Mouse (Mus musculus): Measurements from ENCODE around the gene Derl3. TPM values are rescaled to one million over a fixed set of nuclear protein-coding genes. Genes with fewer than 3 reads are reported as not detected.

The Derl3 gene
- 0.25 and 0.42 TPM in 2 replicates for polyA plus RNA-seq (2012; rRNA removed)

DNA sequence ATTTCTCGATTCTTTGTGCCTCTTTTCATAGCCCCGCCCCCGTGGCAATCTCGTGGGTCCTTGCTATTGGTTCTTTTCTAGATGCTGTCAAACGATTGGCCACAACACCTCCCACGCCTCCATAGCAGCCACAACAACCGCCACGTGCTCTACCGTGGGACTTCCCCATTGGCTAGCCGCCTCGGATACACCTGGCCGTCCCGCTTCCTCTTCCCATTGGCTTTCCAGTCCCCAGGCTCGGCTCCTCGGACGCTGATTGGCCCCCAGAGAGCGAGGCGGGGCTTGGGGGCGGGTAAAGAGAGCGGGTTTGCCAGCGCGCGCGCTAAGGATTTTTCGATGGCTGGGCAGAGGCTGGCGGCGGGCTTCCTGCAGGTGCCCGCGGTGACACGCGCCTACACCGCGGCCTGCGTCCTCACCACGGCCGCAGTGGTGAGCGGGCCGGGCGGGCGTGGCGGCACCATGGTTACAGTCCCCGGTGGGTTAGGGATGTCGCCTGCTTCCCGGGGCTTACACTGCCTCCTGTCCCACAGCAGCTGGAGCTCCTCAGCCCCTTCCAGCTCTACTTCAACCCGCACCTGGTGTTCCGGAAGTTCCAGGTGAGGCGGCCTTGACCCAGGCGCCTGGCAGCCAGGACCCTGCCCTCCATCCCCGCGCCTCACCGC lies at the start of gene Derl3:
Derl3 (plus strand) TSS at position 325 of the 662 bp plus-strand sequence.

GRCm38 (mm10) chr10:75859786-75860470 lies 33.3 kb upstream of the Derl3 start, which contains the start of gene Mif:
Gene Mif (minus strand): TSS chr10:75860240.

DNA sequence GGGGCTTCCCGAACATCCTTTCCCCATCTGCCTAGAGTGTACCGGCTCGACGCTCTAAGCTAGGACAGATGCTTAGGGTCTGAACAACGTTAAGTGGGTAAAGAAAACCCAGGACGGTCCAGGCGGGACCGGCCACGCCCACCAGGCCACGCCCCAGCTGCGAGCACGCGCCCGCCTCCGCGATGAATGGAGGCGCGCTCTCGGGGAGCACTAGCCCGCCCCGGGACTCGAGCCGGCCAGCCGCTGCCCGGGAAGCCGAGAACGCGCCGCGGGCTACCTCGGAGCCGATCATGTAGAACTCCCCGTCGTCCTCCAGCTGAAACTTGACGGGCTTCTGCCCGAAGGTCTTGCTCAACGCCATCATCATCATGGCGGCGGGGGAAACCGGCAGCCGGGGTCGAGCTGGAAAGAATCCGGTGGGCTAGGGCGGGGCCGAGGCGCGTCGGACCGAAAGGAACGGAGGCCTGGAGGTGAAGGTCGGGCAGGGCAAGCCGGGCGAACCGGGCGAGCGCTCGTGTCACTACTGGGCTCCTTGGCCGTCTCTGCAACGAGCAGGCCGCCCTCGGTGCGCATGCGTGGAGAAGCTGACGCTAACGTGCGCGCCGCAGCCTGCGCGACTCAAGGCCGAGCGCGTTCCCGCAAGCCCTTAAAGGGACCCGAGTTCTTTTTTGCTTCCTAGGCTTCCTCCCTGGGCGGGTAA lies 28.0 kb downstream of the Derl3 start, which contains the start of gene Smarcb1:
Smarcb1 (minus strand) TSS at position 592 of the 700 bp plus-strand sequence.

GRCm38 (mm10) chr10:75932891-75933290 lies 39.7 kb downstream of the Derl3 start, which contains the start of gene Chchd10:
Gene Chchd10 (plus strand): TSS chr10:75933130.

DNA sequence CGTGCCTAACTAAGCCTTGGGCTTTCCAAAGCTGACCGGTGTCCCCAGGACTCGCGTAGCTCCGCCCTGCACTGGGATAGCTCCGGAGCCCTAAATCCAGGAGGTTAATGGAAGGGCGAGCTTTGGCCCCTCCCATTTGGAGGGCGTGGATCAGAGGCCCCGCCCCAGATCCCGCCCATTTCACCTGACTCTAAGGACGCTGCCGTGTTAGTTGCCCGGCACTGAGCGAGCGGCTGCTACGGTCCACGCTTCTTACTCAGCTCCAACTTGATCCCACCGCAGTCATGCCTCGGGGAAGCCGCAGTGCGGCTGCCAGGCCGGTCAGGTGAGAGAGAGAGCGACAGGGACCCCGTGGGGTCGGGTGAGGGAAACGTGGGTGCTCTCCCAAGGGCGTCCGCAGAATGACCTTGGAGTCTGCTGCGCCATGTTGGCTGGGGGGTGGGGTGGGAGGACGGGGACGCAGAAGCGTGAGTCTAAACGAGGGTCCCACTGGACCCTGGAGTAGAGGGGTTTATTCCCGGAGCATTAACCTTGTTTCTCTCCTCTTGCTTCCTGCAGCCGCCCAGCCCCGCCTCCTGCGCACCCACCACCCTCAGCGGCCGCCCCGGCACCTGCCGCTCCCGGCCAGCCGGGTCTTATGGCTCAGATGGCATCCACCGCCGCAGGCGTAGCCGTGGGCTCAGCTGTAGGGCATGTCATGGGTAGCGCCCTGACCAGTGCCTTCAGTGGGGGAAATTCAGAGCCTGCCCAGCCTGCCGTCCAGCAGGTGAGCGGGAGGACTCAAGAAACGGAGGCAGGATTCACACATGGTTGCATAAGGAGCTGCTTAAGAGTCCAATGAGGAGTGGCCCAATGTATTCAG lies 42.7 kb downstream of the Derl3 start, which contains the start of gene Mmp11:
Mmp11 (minus strand) TSS at position 817 of the 862 bp plus-strand sequence.

GRCm38 (mm10) chr10:75940520-75940919 lies 47.3 kb downstream of the Derl3 start, which contains the start of gene Gm867:
Gene Gm867 (minus strand): TSS chr10:75940672.

DNA sequence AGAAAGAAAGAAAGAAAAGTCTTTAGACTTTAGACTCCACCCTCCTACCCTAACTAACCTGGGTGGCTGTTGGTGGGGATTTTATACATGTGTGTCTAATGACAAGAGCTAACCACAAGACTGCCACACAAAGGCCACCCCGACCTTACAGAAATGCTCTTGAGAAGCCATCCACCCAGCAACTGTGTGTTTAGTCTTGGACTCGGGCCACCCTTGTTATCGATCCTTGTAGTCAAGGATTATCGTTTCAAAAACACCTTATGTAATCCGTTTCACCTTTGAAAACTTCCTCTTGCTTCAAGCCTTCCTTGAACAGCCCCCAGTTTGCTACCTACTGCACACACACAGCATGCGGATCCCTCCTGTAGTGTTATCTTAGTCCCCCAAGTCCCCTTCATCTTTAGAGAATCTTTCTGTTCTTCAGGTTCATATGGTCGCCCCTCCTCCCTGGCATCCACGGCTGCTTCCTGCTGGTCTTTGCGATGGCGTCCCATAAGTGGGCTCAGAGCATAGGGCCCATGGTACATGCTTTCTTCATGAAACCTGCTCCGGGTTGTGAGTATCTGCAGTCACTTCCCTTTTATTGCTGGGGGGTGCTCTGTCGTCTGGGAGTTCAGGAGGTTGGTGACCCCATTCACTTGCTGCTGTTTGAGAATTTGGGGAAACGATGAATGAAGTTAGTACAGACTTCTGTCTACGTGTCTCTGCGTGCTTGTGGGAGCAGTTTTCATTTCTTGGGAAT lies 49.7 kb downstream of the Derl3 start, which contains the start of gene Vpreb3:
Vpreb3 (plus strand) TSS at position 322 of the 742 bp plus-strand sequence.

Other genes with a start within 250 kb of the Derl3 start
- gene Susd2, start 249.4 kb upstream of the Derl3 start, polyA plus RNA-seq (2012; rRNA removed), result 0.94 and 1.1 TPM in 2 replicates
- 8.7 and 12.0 TPM in 2 replicates for gene Cabin1, start 129.1 kb upstream of the Derl3 start, polyA plus RNA-seq (2012; rRNA removed)
- gene Ddt, start 120.0 kb upstream of the Derl3 start, polyA plus RNA-seq (2012; rRNA removed), result 96.1 and 120 TPM in 2 replicates
- 0.09 TPM in 1 of 2 replicates, not detected in the other for gene Gm20441, start 112.5 kb upstream of the Derl3 start, polyA plus RNA-seq (2012; rRNA removed)
- gene Gstt3, start 112.0 kb upstream of the Derl3 start, polyA plus RNA-seq (2012; rRNA removed), result 3.8 and 5.9 TPM in 2 replicates
- 55.5 and 69.9 TPM in 2 replicates for gene Gstt1, start 94.8 kb upstream of the Derl3 start, polyA plus RNA-seq (2012; rRNA removed)
- 0.03 TPM in 1 of 2 replicates, not detected in the other for gene Gstt4, start 70.9 kb upstream of the Derl3 start, polyA plus RNA-seq (2012; rRNA removed)
- gene Gstt2, start 56.0 kb upstream of the Derl3 start, polyA plus RNA-seq (2012; rRNA removed), result 29.6 and 31.3 TPM in 2 replicates
- gene Mif, start 33.2 kb upstream of the Derl3 start, polyA plus RNA-seq (2012; rRNA removed), result 763 and 777 TPM in 2 replicates
- 25.7 and 31.4 TPM in 2 replicates for gene Smarcb1, start 28.2 kb downstream of the Derl3 start, polyA plus RNA-seq (2012; rRNA removed)
- gene Chchd10, start 39.7 kb downstream of the Derl3 start, polyA plus RNA-seq (2012; rRNA removed), result 47.5 and 59.7 TPM in 2 replicates
- gene Mmp11, start 43.1 kb downstream of the Derl3 start, polyA plus RNA-seq (2012; rRNA removed), result 1.3 and 1.8 TPM in 2 replicates
- gene Gm867, start 47.3 kb downstream of the Derl3 start, polyA plus RNA-seq (2012; rRNA removed), result 20.8 and 25.9 TPM in 2 replicates
- 0.52 and 1.2 TPM in 2 replicates for gene Vpreb3, start 49.6 kb downstream of the Derl3 start, polyA plus RNA-seq (2012; rRNA removed)
- gene Gm5134, start 61.1 kb downstream of the Derl3 start, polyA plus RNA-seq (2012; rRNA removed), result 0.03 and 0.05 TPM in 2 replicates
- 7.5 and 8.2 TPM in 2 replicates for gene Zfp280b, start 139.2 kb downstream of the Derl3 start, polyA plus RNA-seq (2012; rRNA removed)
- gene Slc5a4b, start 217.5 kb downstream of the Derl3 start, polyA plus RNA-seq (2012; rRNA removed), result 0.03 and 0.08 TPM in 2 replicates